Mouse (Mus musculus): ENCODE measurements around the gene 2700081O15Rik. TPM values are rescaled to one million over a fixed set of nuclear protein-coding genes. Genes with fewer than 3 reads are reported as not detected.

2700081O15Rik gene
- polyA plus RNA-seq, 1 experiment from 2014 or later: 5.3 TPM

DNA sequence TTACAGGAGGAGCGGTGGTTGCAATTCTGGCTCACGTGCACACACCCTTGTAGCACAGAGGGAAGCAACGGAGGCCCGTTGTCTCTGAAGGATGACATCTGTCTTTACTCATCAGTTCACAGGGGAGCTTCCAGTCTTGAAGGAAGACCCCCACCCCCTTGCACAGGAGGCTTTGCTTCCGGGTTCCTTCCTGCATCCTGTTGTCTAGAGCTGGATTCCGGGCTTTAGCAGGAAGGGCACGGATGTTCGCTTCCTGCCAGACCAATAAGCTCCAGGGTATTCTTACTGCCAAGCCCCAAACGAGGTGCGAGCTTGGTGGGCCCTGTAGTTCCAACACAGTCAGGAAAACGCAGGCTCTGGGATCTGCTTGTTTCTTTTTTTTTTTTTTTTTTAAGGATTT is 16.8 kb upstream of the 2700081O15Rik start:
- no peak overlapping the region for H3K4me3 ChIP-seq (replicated peaks)
- no peaks in the 10 kb centered on the region for H3K36me3 ChIP-seq
- H3K4me2 ChIP-seq (replicated peaks): no peak overlapping the region
- H3K9ac ChIP-seq: no peak overlapping the region
- 65% methylated on average over 11 of the region's 11 CpGs for WGBS
- no peak overlapping the region for H3K27ac ChIP-seq
- H3K4me1 ChIP-seq (replicated peaks): peaks cover 10% of the 10 kb centered on the region; the same call in 1 of the 2 replicates
- H3K27me3 ChIP-seq (replicated peaks): no peaks in the 10 kb centered on the region
- no peaks in the 10 kb centered on the region for H3K9me3 ChIP-seq
- no peak for ATAC-seq

- Histone ChIP-seq H3K4me1 (replicated peaks) (peaks cover 8% of the 10 kb centered on the region; the same call in 1 of the 2 replicates), H3K4me3 (replicated peaks) (no peak overlapping the region), H3K27ac (no peak overlapping the region), H3K4me2 (replicated peaks) (no peak overlapping the region), H3K9ac (no peak overlapping the region), H3K36me3 (no peaks in the 10 kb centered on the region), H3K9me3 (no peaks in the 10 kb centered on the region), H3K27me3 (replicated peaks) (no peaks in the 10 kb centered on the region)
- ATAC-seq: no peak
- WGBS: 61% methylated on average over 9 of the region's 9 CpGs
Observed at GRCm38 (mm10) chr19:7404623-7405229, 12.7 kb upstream of the 2700081O15Rik start.

GRCm38 (mm10) chr19:7412361-7412760 is 5.1 kb upstream of the 2700081O15Rik start:
- no peak overlapping the region for H3K4me2 ChIP-seq (replicated peaks)
- H3K9me3 ChIP-seq: no peaks in the 10 kb centered on the region
- no peak overlapping the region for H3K9ac ChIP-seq
- 31% methylated on average over 2 of the region's 2 CpGs for WGBS
- H3K27me3 ChIP-seq (replicated peaks): no peaks in the 10 kb centered on the region
- H3K36me3 ChIP-seq: no peaks in the 10 kb centered on the region
- no peak overlapping the region for H3K4me3 ChIP-seq (replicated peaks)
- no peak for ATAC-seq
- peaks cover 5% of the 10 kb centered on the region; the same call in 1 of the 2 replicates for H3K4me1 ChIP-seq (replicated peaks)
- H3K27ac ChIP-seq: no peak overlapping the region

DNA sequence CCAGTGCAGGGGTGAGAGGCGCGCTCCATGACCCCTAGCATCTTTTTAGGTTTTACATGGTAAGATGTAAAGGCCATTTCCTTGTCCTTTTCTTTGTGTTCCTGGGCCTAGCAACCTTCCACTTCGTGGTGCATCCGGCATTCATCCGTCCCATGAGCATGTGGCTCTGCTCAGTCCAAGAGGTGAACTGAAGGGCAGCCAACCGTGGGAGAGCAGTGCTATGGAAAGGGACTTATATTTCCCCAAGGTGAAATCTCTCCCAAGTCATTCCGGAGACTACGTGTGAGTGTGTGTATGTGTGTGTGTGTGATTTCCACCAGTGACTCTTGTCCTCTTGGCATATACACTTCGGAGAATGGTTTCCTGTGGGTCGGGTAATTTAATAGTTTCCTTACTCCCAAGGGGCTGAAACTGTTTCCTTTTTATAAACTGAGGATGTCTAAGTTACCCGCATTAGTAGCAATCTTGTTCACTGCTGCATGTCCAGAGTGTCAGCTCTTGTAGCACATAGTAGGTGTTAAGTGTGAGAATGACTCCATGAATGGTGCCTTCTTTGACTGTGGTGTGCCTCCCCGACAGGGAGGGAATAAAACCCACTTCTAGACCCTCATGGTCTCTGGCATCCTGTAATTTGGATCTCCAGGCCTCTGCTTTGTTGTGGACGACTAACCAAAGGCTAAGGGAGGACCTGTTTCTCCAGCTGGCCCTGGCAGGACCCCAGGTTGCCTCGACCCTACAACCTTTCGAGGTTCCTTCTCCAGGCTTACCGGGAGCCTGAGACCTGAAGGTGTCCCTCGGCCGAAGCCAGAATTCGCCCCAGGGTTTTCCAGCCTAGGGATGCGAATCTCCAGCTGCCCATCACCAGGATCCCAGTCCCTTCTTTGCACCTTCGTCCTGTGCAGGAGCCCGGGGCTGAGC is 1.2 kb upstream of the 2700081O15Rik start:
- WGBS: 31% methylated on average over 22 of the region's 22 CpGs
- Histone ChIP-seq H3K9ac (peak overlapping the region; percentile 84), H3K27me3 (replicated peaks) (no peaks in the 10 kb centered on the region), H3K9me3 (no peaks in the 10 kb centered on the region), H3K36me3 (peaks cover 5% of the 10 kb centered on the region), H3K27ac (peak overlapping the region; percentile 93), H3K4me3 (replicated peaks) (peak overlapping the region; percentile 86), H3K4me1 (replicated peaks) (peaks cover 30% of the 10 kb centered on the region), H3K4me2 (replicated peaks) (peak overlapping the region; percentile 88)
- ATAC-seq: no peak

GRCm38 (mm10) chr19:7417911-7418849 is 755 bp downstream of the 2700081O15Rik start:
- no peaks in the 10 kb centered on the region for H3K27me3 ChIP-seq (replicated peaks)
- peaks cover 50% of the 10 kb centered on the region for H3K4me1 ChIP-seq (replicated peaks)
- peaks cover 23% of the 10 kb centered on the region for H3K36me3 ChIP-seq
- WGBS: 1% methylated on average over 55 of the region's 59 CpGs
- ATAC-seq: peak; percentile 82
- H3K4me2 ChIP-seq (replicated peaks): peak overlapping the region; percentile 88
- H3K4me3 ChIP-seq (replicated peaks): peak overlapping the region; percentile 86
- no peaks in the 10 kb centered on the region for H3K9me3 ChIP-seq
- peak overlapping the region; percentile 84 for H3K9ac ChIP-seq
- peak overlapping the region; percentile 93 for H3K27ac ChIP-seq

GRCm38 (mm10) chr19:7419134-7419533 is 1.7 kb downstream of the 2700081O15Rik start:
- no peak for ATAC-seq
- H3K9ac ChIP-seq: peak overlapping the region; percentile 84; the same call in 1 of the 2 replicates

GRCm38 (mm10) chr19:7420108-7420507 is 2.7 kb downstream of the 2700081O15Rik start:
- Histone ChIP-seq H3K36me3 (peaks cover 25% of the 10 kb centered on the region), H3K4me3 (replicated peaks) (no peak overlapping the region)

More at GRCm38 (mm10) chr19:7419134-7419533, 1.7 kb downstream of the 2700081O15Rik start:
- Histone ChIP-seq H3K9me3 (no peaks in the 10 kb centered on the region), H3K4me1 (replicated peaks) (peaks cover 60% of the 10 kb centered on the region), H3K36me3 (peaks cover 23% of the 10 kb centered on the region), H3K27ac (0 out of 2 replicates have a peak overlapping the region, but pooled peaks have one; percentile 17), H3K4me2 (replicated peaks) (peak overlapping the region; percentile 88), H3K4me3 (replicated peaks) (peak overlapping the region; percentile 86), H3K27me3 (replicated peaks) (no peaks in the 10 kb centered on the region)
- 30% methylated on average over 6 of the region's 6 CpGs for WGBS

DNA sequence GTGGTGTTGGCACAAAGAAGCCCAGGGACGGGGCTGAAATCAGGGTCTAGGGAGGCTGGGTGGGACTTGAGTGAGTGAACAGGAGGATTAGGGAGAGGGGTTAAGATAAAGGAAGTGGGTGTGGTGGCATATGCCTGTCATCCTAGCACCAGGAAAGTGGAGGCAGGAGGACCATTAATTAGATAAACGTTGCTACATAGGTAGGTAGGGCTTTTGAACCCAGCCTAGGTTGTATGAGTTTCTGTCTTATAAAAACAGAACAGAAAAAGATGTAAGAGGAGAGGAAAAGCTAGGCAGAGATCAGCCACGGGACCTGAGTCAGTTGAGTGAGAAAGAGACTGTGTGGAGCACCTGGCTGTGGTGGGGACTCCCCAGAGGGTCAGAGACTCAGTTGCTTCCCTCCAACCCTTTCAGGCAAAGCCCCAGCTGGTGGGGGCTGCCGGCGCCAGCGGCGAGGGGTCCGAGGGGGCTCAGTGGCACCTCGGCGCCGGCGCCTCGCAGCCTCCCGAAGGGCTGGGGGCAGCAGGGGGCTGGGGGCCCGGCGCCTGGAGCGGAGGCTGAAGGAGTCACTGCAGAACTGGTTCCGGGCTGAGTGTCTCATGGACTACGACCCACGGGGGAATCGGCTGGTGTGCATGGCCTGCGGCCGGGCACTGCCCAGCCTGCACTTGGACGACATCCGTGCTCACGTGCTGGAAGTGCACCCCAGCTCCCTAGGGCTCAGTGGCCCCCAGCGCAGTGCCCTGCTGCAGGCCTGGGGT is 3.6 kb downstream of the 2700081O15Rik start:
- peaks cover 25% of the 10 kb centered on the region for H3K36me3 ChIP-seq
- no peaks in the 10 kb centered on the region for H3K27me3 ChIP-seq (replicated peaks)
- no peak for ATAC-seq
- H3K4me2 ChIP-seq (replicated peaks): peak overlapping the region; percentile 48; the same call in 1 of the 2 replicates
- 67% methylated on average over 27 of the region's 27 CpGs for WGBS
- peaks cover 66% of the 10 kb centered on the region for H3K4me1 ChIP-seq (replicated peaks)
- H3K9me3 ChIP-seq: no peaks in the 10 kb centered on the region
- H3K9ac ChIP-seq: no peak overlapping the region
- H3K27ac ChIP-seq: peak overlapping the region; percentile 64
- no peak overlapping the region for H3K4me3 ChIP-seq (replicated peaks)

More at GRCm38 (mm10) chr19:7420108-7420507, 2.7 kb downstream of the 2700081O15Rik start:
- H3K27ac ChIP-seq: no peak overlapping the region
- no peaks in the 10 kb centered on the region for H3K27me3 ChIP-seq (replicated peaks)
- H3K9me3 ChIP-seq: no peaks in the 10 kb centered on the region
- H3K4me2 ChIP-seq (replicated peaks): peak overlapping the region; percentile 88
- no peak for ATAC-seq
- peak overlapping the region; percentile 84; the same call in 1 of the 2 replicates for H3K9ac ChIP-seq
- H3K4me1 ChIP-seq (replicated peaks): peaks cover 70% of the 10 kb centered on the region
- 58% methylated on average over 12 of the region's 12 CpGs for WGBS

DNA sequence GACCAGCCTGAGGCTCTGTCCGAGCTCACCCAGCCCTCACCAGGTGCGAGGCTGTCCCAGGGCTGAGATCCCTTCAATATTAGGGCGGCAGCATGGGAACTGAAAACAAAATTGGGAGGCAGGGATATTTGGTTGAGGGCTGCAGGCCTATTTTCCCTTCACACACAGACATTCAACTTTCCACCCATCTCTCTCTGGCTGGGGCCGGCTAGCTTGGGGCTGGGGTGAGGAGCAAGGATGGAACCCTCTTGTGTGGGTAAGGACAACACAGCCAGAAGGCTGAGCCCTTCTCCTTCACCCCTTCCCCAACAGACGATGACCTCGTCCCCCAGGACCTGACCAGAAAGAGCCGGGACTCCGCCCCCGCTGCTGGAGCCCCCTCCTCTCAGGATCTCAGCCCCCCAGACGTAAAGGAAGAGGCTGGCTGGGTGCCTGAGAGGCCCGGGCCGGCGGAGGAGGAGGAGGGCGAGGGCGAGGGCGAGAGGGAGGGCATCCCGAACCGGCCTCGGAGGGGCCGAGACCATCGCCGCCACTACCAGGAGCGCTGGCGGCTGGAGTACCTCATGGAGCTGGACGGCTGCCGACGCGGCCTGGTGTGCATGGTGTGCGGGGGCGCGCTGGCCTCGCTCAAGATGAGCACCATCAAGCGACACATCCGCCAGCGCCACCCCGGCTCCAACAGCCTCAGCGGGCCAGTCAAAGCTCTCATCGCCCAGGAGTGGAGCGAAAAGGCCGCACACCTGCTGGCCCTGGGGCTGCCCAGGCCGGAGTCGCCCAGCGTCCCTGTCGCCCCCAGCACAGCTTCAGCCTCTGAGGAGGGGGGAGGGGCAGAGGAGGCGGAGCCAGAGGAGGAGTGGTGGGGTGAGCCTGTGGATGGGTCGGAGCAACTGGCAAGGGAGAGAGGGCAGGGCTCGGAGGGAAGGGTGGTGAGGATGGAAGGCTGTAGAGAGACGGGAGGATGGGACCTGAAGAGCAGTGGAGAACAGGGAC is 4.5 kb downstream of the 2700081O15Rik start:
- 0 out of 2 replicates have a peak overlapping the region, but pooled peaks have one; percentile 35 for H3K9ac ChIP-seq
- peaks cover 65% of the 10 kb centered on the region for H3K4me1 ChIP-seq (replicated peaks)
- H3K27me3 ChIP-seq (replicated peaks): no peaks in the 10 kb centered on the region
- H3K4me3 ChIP-seq (replicated peaks): no peak overlapping the region; the same call in 1 of the 2 replicates
- H3K27ac ChIP-seq: peak overlapping the region; percentile 64
- peaks cover 25% of the 10 kb centered on the region for H3K36me3 ChIP-seq
- no peaks in the 10 kb centered on the region for H3K9me3 ChIP-seq
- 34% methylated on average over 38 of the region's 48 CpGs for WGBS
- peak overlapping the region; percentile 48 for H3K4me2 ChIP-seq (replicated peaks)
- no peak for ATAC-seq

- Histone ChIP-seq H3K9ac (peak overlapping the region; percentile 21), H3K4me2 (replicated peaks) (peak overlapping the region; percentile 48), H3K36me3 (peaks cover 28% of the 10 kb centered on the region), H3K4me1 (replicated peaks) (peaks cover 65% of the 10 kb centered on the region), H3K9me3 (no peaks in the 10 kb centered on the region), H3K27ac (peak overlapping the region; percentile 64), H3K4me3 (replicated peaks) (peak overlapping the region; percentile 15), H3K27me3 (replicated peaks) (no peaks in the 10 kb centered on the region)
- ATAC-seq: no peak
- 33% methylated on average over 35 of the region's 35 CpGs for WGBS
Observed at GRCm38 (mm10) chr19:7422656-7423027, 5.2 kb downstream of the 2700081O15Rik start.

Measured in intestine, embryonic 15.5 days (tissue).